Mouse (Mus musculus): Measurements from ENCODE around the gene Gm17428.

DNA sequence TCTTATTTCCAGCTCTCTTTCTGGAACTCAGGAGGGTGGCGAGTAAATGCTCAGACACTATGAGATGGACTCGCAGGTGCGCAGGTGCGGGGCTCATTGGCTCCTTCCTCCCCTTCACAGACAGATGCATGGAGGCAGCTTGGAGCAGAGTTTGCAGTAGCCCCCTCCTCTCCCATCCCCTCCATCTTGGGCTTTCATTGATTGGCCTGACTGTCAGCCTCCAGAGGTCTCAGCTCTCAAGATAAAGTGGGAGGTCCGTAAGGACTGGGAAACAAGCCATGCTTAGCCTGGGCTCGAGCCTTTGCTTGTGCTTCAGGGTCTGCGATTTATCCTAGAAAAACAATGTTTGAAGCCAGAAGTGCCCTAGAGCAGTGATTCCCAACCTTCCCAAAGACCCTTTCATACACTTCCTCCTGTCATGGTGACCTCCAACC lies 26.0 kb downstream of the Gm17428 start:
- TF ChIP-seq CTCF (IDR thresholded peaks at IDR 0.05; ENCODE audit: low read depth) (no peak), EP300 (optimal IDR thresholded peaks at IDR 0.05) (no peak)
